Mouse (Mus musculus) megakaryocyte, embryonic 14.5 days (primary cell): ENCODE results near the gene Acads. TPM values are rescaled to one million over a fixed set of nuclear protein-coding genes. Genes with fewer than 3 reads are reported as not detected.
"Not testable (repeated sequence)": the region's sequence is repeated elsewhere in the genome, so short reads cannot be mapped to it uniquely, and the experiment has no call there.

ENCODE experiments used
- H3K27me3 ChIP-seq: replicated peaks from 2 replicates; pipeline ENCODE3; 2012; ENCODE audit warnings: inconsistent platforms
- H3K36me3 ChIP-seq: replicated peaks from 2 replicates; pipeline ENCODE3; 2012; ENCODE audit warnings: low read length, inconsistent platforms, mixed read lengths
- H3K4me1 ChIP-seq: 2 replicates; pipeline ENCODE4 v1.6.1; 2012; ENCODE audit warnings: inconsistent platforms
- H3K4me3 ChIP-seq: replicated peaks from 2 replicates; pipeline ENCODE3; 2012; ENCODE audit warnings: moderate library complexity, mild to moderate bottlenecking, inconsistent platforms
- H3K9me3 ChIP-seq: 2 replicates; pipeline ENCODE4 v1.6.1; 2012; ENCODE audit warnings: inconsistent platforms
- FLI1 ChIP-seq: IDR thresholded peaks from 2 replicates; pipeline ENCODE4 v1.6.1; 2012; ENCODE audit warnings: low read length, inconsistent platforms, mixed read lengths
- GATA1 ChIP-seq: IDR thresholded peaks from 3 replicates; pipeline ENCODE4 v1.6.1; 2012; ENCODE audit warnings: mixed read lengths, low read length, inconsistent platforms, borderline replicate concordance
- polyA plus RNA-seq: library from polyadenylated mRNA; stranded (reverse); fragments of >175 nt; gene quantifications from 2 replicates; pipeline ENCODE4 v1.2.3, GENCODE M21; 2012; ENCODE audit warnings: low replicate concordance; ENCODE audit not compliant: insufficient read depth

The Acads gene
- polyA plus RNA-seq, 1 experiment, result 43.5 TPM

- H3K36me3 ChIP-seq, result peaks cover 96% of the 10 kb centered on the region
These were observed 21.0 kb downstream of the Acads start, which contains the start of gene Gm10401 for GRCm38 (mm10) chr5:115098195-115098594. Gm10401 (minus strand) TSS chr5:115098295.

GRCm38 (mm10) chr5:115091776-115092175 lies 27.4 kb downstream of the Acads start:
- H3K36me3 ChIP-seq, result peaks cover 96% of the 10 kb centered on the region
- no peak for TF ChIP-seq GATA1
- no peak for TF ChIP-seq FLI1
- no peaks in the 10 kb centered on the region for H3K27me3 ChIP-seq
- peaks cover 51% of the 10 kb centered on the region for H3K4me1 ChIP-seq
- H3K4me3 ChIP-seq, result no peak overlapping the region
- no peaks in the 10 kb centered on the region for H3K9me3 ChIP-seq

More at GRCm38 (mm10) chr5:115098195-115098594, 21.0 kb downstream of the Acads start, which contains the start of gene Gm10401:
- no peaks in the 10 kb centered on the region for H3K9me3 ChIP-seq
- no peaks in the 10 kb centered on the region for H3K27me3 ChIP-seq
- TF ChIP-seq GATA1, result no peak
- TF ChIP-seq FLI1, result no peak
- peaks cover 55% of the 10 kb centered on the region for H3K4me1 ChIP-seq
- no peak within 1 kb of the TSS for H3K4me3 ChIP-seq

- no peak overlapping the region for H3K4me3 ChIP-seq
- H3K4me1 ChIP-seq, result peaks cover 48% of the 10 kb centered on the region
- peaks cover 96% of the 10 kb centered on the region for H3K36me3 ChIP-seq
- no peaks in the 10 kb centered on the region for H3K27me3 ChIP-seq
- TF ChIP-seq GATA1 (no peak), FLI1 (no peak)
- no peaks in the 10 kb centered on the region for H3K9me3 ChIP-seq
These were observed 28.1 kb downstream of the Acads start for GRCm38 (mm10) chr5:115091015-115091414.

- H3K36me3 ChIP-seq, result peaks cover 95% of the 10 kb centered on the region
These were observed 29.4 kb downstream of the Acads start for GRCm38 (mm10) chr5:115089592-115090268.

GRCm38 (mm10) chr5:115085675-115086074 lies 33.5 kb downstream of the Acads start:
- Histone ChIP-seq H3K27me3 (no peaks in the 10 kb centered on the region), H3K4me1 (peaks cover 6% of the 10 kb centered on the region; the same call in 1 of the 2 replicates), H3K36me3 (peaks cover 94% of the 10 kb centered on the region), H3K9me3 (no peaks in the 10 kb centered on the region), H3K4me3 (no peak overlapping the region)
- TF ChIP-seq GATA1 (no peak), FLI1 (no peak)

More at GRCm38 (mm10) chr5:115089592-115090268, 29.4 kb downstream of the Acads start:
- H3K4me3 ChIP-seq, result no peak overlapping the region
- no peak for TF ChIP-seq GATA1
- H3K9me3 ChIP-seq, result no peaks in the 10 kb centered on the region
- peaks cover 35% of the 10 kb centered on the region for H3K4me1 ChIP-seq
- no peaks in the 10 kb centered on the region for H3K27me3 ChIP-seq

- no peaks in the 10 kb centered on the region for H3K9me3 ChIP-seq
- H3K4me3 ChIP-seq, result no peak overlapping the region
- peaks cover 6% of the 10 kb centered on the region; the same call in 1 of the 2 replicates for H3K4me1 ChIP-seq
- H3K36me3 ChIP-seq, result peaks cover 94% of the 10 kb centered on the region
- TF ChIP-seq GATA1, result no peak
- TF ChIP-seq FLI1, result no peak
- no peaks in the 10 kb centered on the region for H3K27me3 ChIP-seq
These were observed 35.7 kb downstream of the Acads start for GRCm38 (mm10) chr5:115083492-115083891.

GRCm38 (mm10) chr5:115081636-115082035 lies 37.5 kb downstream of the Acads start:
- Histone ChIP-seq H3K4me3 (no peak overlapping the region), H3K9me3 (no peaks in the 10 kb centered on the region), H3K27me3 (no peaks in the 10 kb centered on the region), H3K36me3 (peaks cover 91% of the 10 kb centered on the region), H3K4me1 (peaks cover 12% of the 10 kb centered on the region; the same call in 1 of the 2 replicates)
- TF ChIP-seq FLI1 (no peak), GATA1 (no peak)

GRCm38 (mm10) chr5:115076144-115076901 lies 42.8 kb downstream of the Acads start:
- no peaks in the 10 kb centered on the region for H3K27me3 ChIP-seq
- H3K4me3 ChIP-seq, result no peak overlapping the region
- no peaks in the 10 kb centered on the region for H3K9me3 ChIP-seq
- peaks cover 61% of the 10 kb centered on the region for H3K4me1 ChIP-seq
- H3K36me3 ChIP-seq, result peaks cover 79% of the 10 kb centered on the region
- TF ChIP-seq FLI1, result no peak
- TF ChIP-seq GATA1, result no peak

- Histone ChIP-seq H3K27me3 (no peaks in the 10 kb centered on the region), H3K4me3 (no peak overlapping the region), H3K4me1 (peaks cover 74% of the 10 kb centered on the region), H3K9me3 (no peaks in the 10 kb centered on the region), H3K36me3 (peaks cover 67% of the 10 kb centered on the region)
- TF ChIP-seq FLI1, result no peak
- no peak for TF ChIP-seq GATA1
These were observed 44.4 kb downstream of the Acads start for GRCm38 (mm10) chr5:115074749-115075148.

- not testable (repeated sequence) for H3K27me3 ChIP-seq, H3K9me3 ChIP-seq, H3K4me3 ChIP-seq
- Histone ChIP-seq H3K36me3 (peaks cover 55% of the 10 kb centered on the region), H3K4me1 (peaks cover 82% of the 10 kb centered on the region)
These were observed 45.8 kb downstream of the Acads start for GRCm38 (mm10) chr5:115073306-115073705.
